Mouse (Mus musculus) E14TG2a.4 (cell line): ENCODE measurements around the gene Arr3.

ENCODE experiments used
- CTCF ChIP-seq: conservative IDR thresholded peaks from 2 replicates; pipeline ENCODE4 v1.5.1; 2014; ENCODE audit warnings: low read length
- NANOG ChIP-seq: IDR thresholded peaks from 2 replicates; pipeline ENCODE4 v1.6.1; 2014; ENCODE audit warnings: borderline replicate concordance, low read length, mixed read lengths

DNA sequence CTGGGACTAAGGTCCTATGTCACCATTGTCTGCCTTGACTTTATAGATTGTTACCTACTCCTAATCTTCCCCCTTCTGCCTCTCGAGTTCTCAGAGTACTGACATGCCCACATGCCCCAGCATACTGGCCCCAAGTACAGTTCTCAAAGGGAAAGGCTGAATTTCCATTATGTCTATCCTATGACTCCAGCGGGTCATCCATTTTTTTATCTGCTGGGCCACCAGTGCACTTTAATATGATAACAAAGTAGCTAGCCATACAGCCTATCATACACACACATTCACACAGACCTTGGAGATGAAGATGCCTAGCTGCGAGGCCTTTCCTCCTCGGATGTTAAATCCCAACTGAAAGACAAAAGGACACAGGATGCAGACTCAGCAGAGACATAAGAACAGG, 18.9 kb downstream of the Arr3 start:
- TF ChIP-seq CTCF = no peak
- no peak for TF ChIP-seq NANOG
